Mouse (Mus musculus): ENCODE data around the gene Chat. TPM values are rescaled to one million over a fixed set of nuclear protein-coding genes. Genes with fewer than 3 reads are reported as not detected.

Gene Chat
- total and polyA plus RNA-seq, 3 experiments: 0.22 TPM; not detected in 2

GRCm38 (mm10) chr14:32439316-32439715 lies 26.5 kb downstream of the Chat start:
- Histone ChIP-seq H3K4me1 (ENCODE audit: insufficient read depth, low read depth, low read length) (no peaks in the 10 kb centered on the region), H3K36me3 (replicated peaks) (no peaks in the 10 kb centered on the region), H3K27me3 (ENCODE audit: insufficient read depth, low read length) (peaks cover 4% of the 10 kb centered on the region; the same call in 1 of the 2 replicates), H3K9me3 (replicated peaks) (no peaks in the 10 kb centered on the region), H3K4me3 (ENCODE audit: low read depth, low read length) (no peak overlapping the region)
- TF ChIP-seq TAL1 (conservative IDR thresholded peaks at IDR 0.05; ENCODE audit: low read depth, low read length) (no peak), POLR2AphosphoS5 (IDR thresholded peaks at IDR 0.05; ENCODE audit: insufficient replicate concordance, low read depth, low read length) (no peak), CTCF (IDR thresholded peaks at IDR 0.05; ENCODE audit: low read depth, low read length) (no peak), GATA2 (IDR thresholded peaks at IDR 0.05; ENCODE audit: borderline replicate concordance, low read depth, low read length) (no peak), GATA1 (IDR thresholded peaks at IDR 0.05; ENCODE audit: borderline replicate concordance, low read length) (no peak)
- DNase-seq (ENCODE audit: low spot score) (no peak), ATAC-seq (ENCODE audit: extremely low read depth, insufficient number of reproducible peaks, low FRiP score, poor library complexity, severe bottlenecking) (no peak)

- peaks cover 4% of the 10 kb centered on the region; the same call in 1 of the 2 replicates for H3K27me3 ChIP-seq (ENCODE audit: insufficient read depth, low read length)
- ATAC-seq (ENCODE audit: extremely low read depth, insufficient number of reproducible peaks, low FRiP score, poor library complexity, severe bottlenecking) (no peak), DNase-seq (ENCODE audit: low spot score) (no peak)
- H3K4me3 ChIP-seq (ENCODE audit: low read depth, low read length): no peak overlapping the region
- H3K4me1 ChIP-seq (ENCODE audit: insufficient read depth, low read depth, low read length): no peaks in the 10 kb centered on the region
- TF ChIP-seq POLR2AphosphoS5 (IDR thresholded peaks at IDR 0.05; ENCODE audit: insufficient replicate concordance, low read depth, low read length): no peak
- no peak for TF ChIP-seq CTCF (IDR thresholded peaks at IDR 0.05; ENCODE audit: low read depth, low read length)
- no peak for TF ChIP-seq GATA2 (IDR thresholded peaks at IDR 0.05; ENCODE audit: borderline replicate concordance, low read depth, low read length)
- no peak for TF ChIP-seq TAL1 (conservative IDR thresholded peaks at IDR 0.05; ENCODE audit: low read depth, low read length)
- no peaks in the 10 kb centered on the region for H3K36me3 ChIP-seq (replicated peaks)
- no peaks in the 10 kb centered on the region for H3K9me3 ChIP-seq (replicated peaks)
Observed at GRCm38 (mm10) chr14:32437352-32437793, 28.4 kb downstream of the Chat start.

GRCm38 (mm10) chr14:32429030-32429602 lies 36.7 kb downstream of the Chat start:
- H3K9me3 ChIP-seq (replicated peaks): no peaks in the 10 kb centered on the region
- H3K36me3 ChIP-seq (replicated peaks): no peaks in the 10 kb centered on the region
- no peak for ATAC-seq (ENCODE audit: extremely low read depth, insufficient number of reproducible peaks, low FRiP score, poor library complexity, severe bottlenecking)
- TF ChIP-seq POLR2AphosphoS5 (IDR thresholded peaks at IDR 0.05; ENCODE audit: insufficient replicate concordance, low read depth, low read length): no peak
- TF ChIP-seq TAL1 (conservative IDR thresholded peaks at IDR 0.05; ENCODE audit: low read depth, low read length): no peak
- TF ChIP-seq CTCF (IDR thresholded peaks at IDR 0.05; ENCODE audit: low read depth, low read length): no peak
- peaks cover 3% of the 10 kb centered on the region for H3K27me3 ChIP-seq (ENCODE audit: insufficient read depth, low read length)
- no peaks in the 10 kb centered on the region for H3K4me1 ChIP-seq (ENCODE audit: insufficient read depth, low read depth, low read length)
- no peak overlapping the region for H3K4me3 ChIP-seq (ENCODE audit: low read depth, low read length)
- no peak for DNase-seq (ENCODE audit: low spot score)

- no peak for TF ChIP-seq GATA2 (IDR thresholded peaks at IDR 0.05; ENCODE audit: borderline replicate concordance, low read depth, low read length)
- TF ChIP-seq GATA1 (IDR thresholded peaks at IDR 0.05; ENCODE audit: borderline replicate concordance, low read length): no peak
- no peak for TF ChIP-seq CTCF (IDR thresholded peaks at IDR 0.05; ENCODE audit: low read depth, low read length)
- no peak for TF ChIP-seq POLR2AphosphoS5 (IDR thresholded peaks at IDR 0.05; ENCODE audit: insufficient replicate concordance, low read depth, low read length)
- TF ChIP-seq TAL1 (conservative IDR thresholded peaks at IDR 0.05; ENCODE audit: low read depth, low read length): no peak
- Histone ChIP-seq H3K4me3 (ENCODE audit: low read depth, low read length) (no peak overlapping the region), H3K9me3 (replicated peaks) (no peaks in the 10 kb centered on the region), H3K36me3 (replicated peaks) (no peaks in the 10 kb centered on the region), H3K4me1 (ENCODE audit: insufficient read depth, low read depth, low read length) (no peaks in the 10 kb centered on the region), H3K27me3 (ENCODE audit: insufficient read depth, low read length) (peaks cover 3% of the 10 kb centered on the region; the same call in 1 of the 2 replicates)
- no peak for ATAC-seq (ENCODE audit: extremely low read depth, insufficient number of reproducible peaks, low FRiP score, poor library complexity, severe bottlenecking)
- no peak for DNase-seq (ENCODE audit: low spot score)
Observed at GRCm38 (mm10) chr14:32423946-32424345, 41.8 kb downstream of the Chat start.

GRCm38 (mm10) chr14:32418747-32419146 lies 47.0 kb downstream of the Chat start:
- Histone ChIP-seq H3K27me3 (ENCODE audit: insufficient read depth, low read length) (no peaks in the 10 kb centered on the region), H3K4me3 (ENCODE audit: low read depth, low read length) (no peak overlapping the region), H3K4me1 (ENCODE audit: insufficient read depth, low read depth, low read length) (no peaks in the 10 kb centered on the region), H3K9me3 (replicated peaks) (no peaks in the 10 kb centered on the region), H3K36me3 (replicated peaks) (no peaks in the 10 kb centered on the region)
- TF ChIP-seq GATA2 (IDR thresholded peaks at IDR 0.05; ENCODE audit: borderline replicate concordance, low read depth, low read length) (no peak), GATA1 (IDR thresholded peaks at IDR 0.05; ENCODE audit: borderline replicate concordance, low read length) (no peak), POLR2AphosphoS5 (IDR thresholded peaks at IDR 0.05; ENCODE audit: insufficient replicate concordance, low read depth, low read length) (no peak), TAL1 (conservative IDR thresholded peaks at IDR 0.05; ENCODE audit: low read depth, low read length) (no peak), CTCF (IDR thresholded peaks at IDR 0.05; ENCODE audit: low read depth, low read length) (no peak)
- no peak for DNase-seq (ENCODE audit: low spot score)
- no peak for ATAC-seq (ENCODE audit: extremely low read depth, insufficient number of reproducible peaks, low FRiP score, poor library complexity, severe bottlenecking)

GRCm38 (mm10) chr14:32412075-32412474 lies 53.7 kb downstream of the Chat start:
- TF ChIP-seq GATA2 (IDR thresholded peaks at IDR 0.05; ENCODE audit: borderline replicate concordance, low read depth, low read length): no peak
- TF ChIP-seq CTCF (IDR thresholded peaks at IDR 0.05; ENCODE audit: low read depth, low read length): no peak
- no peak for TF ChIP-seq POLR2AphosphoS5 (IDR thresholded peaks at IDR 0.05; ENCODE audit: insufficient replicate concordance, low read depth, low read length)
- no peak for TF ChIP-seq TAL1 (conservative IDR thresholded peaks at IDR 0.05; ENCODE audit: low read depth, low read length)
- no peak for TF ChIP-seq GATA1 (IDR thresholded peaks at IDR 0.05; ENCODE audit: borderline replicate concordance, low read length)
- no peaks in the 10 kb centered on the region for H3K9me3 ChIP-seq (replicated peaks)
- H3K4me3 ChIP-seq (ENCODE audit: low read depth, low read length): no peak overlapping the region
- no peaks in the 10 kb centered on the region for H3K4me1 ChIP-seq (ENCODE audit: insufficient read depth, low read depth, low read length)
- no peaks in the 10 kb centered on the region for H3K27me3 ChIP-seq (ENCODE audit: insufficient read depth, low read length)
- DNase-seq (ENCODE audit: low spot score) (no peak), ATAC-seq (ENCODE audit: extremely low read depth, insufficient number of reproducible peaks, low FRiP score, poor library complexity, severe bottlenecking) (no peak)
- H3K36me3 ChIP-seq (replicated peaks): no peaks in the 10 kb centered on the region

Data from G1E (cell line).